Mouse (Mus musculus) stomach, postnatal 0 days (tissue): Measurements from ENCODE around the gene Il9r. TPM values are rescaled to one million over a fixed set of nuclear protein-coding genes. Genes with fewer than 3 reads are reported as not detected.

Experiments used
- ATAC-seq: fragments of 200-750 bp; cut with Nextera tagmentation; 2 replicates; pipeline ENCODE4 v1.8.0; 2017; ENCODE audit not compliant: low FRiP score, low TSS enrichment
- DNase-seq: peaks from one replicate; pipeline ENCODE4 v3.0.0-alpha.2; 2016; ENCODE audit warnings: low spot score
- H3K27ac ChIP-seq: fragments of 300-500 bp; sonication (generic); replicated peaks from 2 replicates; pipeline ENCODE4 v1.5.1; 2014; ENCODE audit warnings: mild to moderate bottlenecking, control low read depth
- H3K27me3 ChIP-seq: fragments of 300-500 bp; sonication (generic); 2 replicates; pipeline ENCODE4 v1.6.1; 2014; ENCODE audit warnings: low read length; ENCODE audit not compliant: control insufficient read depth, insufficient read depth
- H3K36me3 ChIP-seq: fragments of 300-500 bp; sonication (generic); 2 replicates; pipeline ENCODE4 v1.6.1; 2014; ENCODE audit warnings: low read length, mixed read lengths; ENCODE audit not compliant: control insufficient read depth, insufficient read depth
- H3K4me1 ChIP-seq: fragments of 300-500 bp; sonication (generic); replicated peaks from 2 replicates; pipeline ENCODE4 v1.6.1; 2014; ENCODE audit warnings: antibody characterized with exemption; ENCODE audit not compliant: control insufficient read depth, insufficient read depth
- H3K4me2 ChIP-seq: fragments of 300-500 bp; sonication (generic); replicated peaks from 2 replicates; pipeline ENCODE4 v1.6.1; 2014; ENCODE audit warnings: low read depth, mild to moderate bottlenecking, control low read depth, moderate library complexity
- H3K4me3 ChIP-seq: fragments of 300-500 bp; sonication (generic); 2 replicates; pipeline ENCODE4 v1.5.1; 2014; ENCODE audit warnings: low read depth, low read length, control low read depth
- H3K9ac ChIP-seq: fragments of 300-500 bp; sonication (generic); 2 replicates; pipeline ENCODE4 v1.6.1; 2014; ENCODE audit warnings: mild to moderate bottlenecking, low read length, control low read depth, mixed read lengths
- H3K9me3 ChIP-seq: fragments of 300-500 bp; sonication (generic); 2 replicates; pipeline ENCODE4 v1.6.1; 2016; ENCODE audit warnings: low read length; ENCODE audit not compliant: control insufficient read depth
- CTCF ChIP-seq: IDR thresholded peaks from 2 replicates; pipeline ENCODE4 v1.5.1; 2016; ENCODE audit warnings: antibody characterized with exemption, low read depth, mild to moderate bottlenecking, moderate library complexity
- EP300 ChIP-seq: optimal IDR thresholded peaks from 2 replicates; pipeline ENCODE3; 2016; ENCODE audit warnings: antibody characterized with exemption
- WGBS: fragments of 180-500 bp; shearing (Covaris S2); extraction: QIAGEN DNeasy Blood & Tissue Kit; methylation state at CpG from one replicate; pipeline ENCODE4 v1.1.7; 2014; 5-methylcytosine and 5-hydroxymethylcytosine counted together
- polyA plus RNA-seq: library from polyadenylated mRNA; unstranded; fragments of >200 nt; fragmentation: Nextera tagmentation; extraction: Ambion mirVana; gene quantifications from 2 replicates; pipeline ENCODE4 v1.2.1, GENCODE M21; 2015

Gene Il9r
- polyA plus RNA-seq = 0.02 TPM in 1 of 2 replicates, not detected in the other

- no peak within 1 kb of the TSS for H3K4me3 ChIP-seq
- H3K4me1 ChIP-seq = no peaks in the 10 kb centered on the region
- H3K36me3 ChIP-seq = no peaks in the 10 kb centered on the region
- 63% methylated on average over 10 of the region's 10 CpGs for WGBS
- ATAC-seq (no peak), DNase-seq (no peak)
- TF ChIP-seq EP300 = no peak
- no peak for TF ChIP-seq CTCF
- H3K9ac ChIP-seq = no peak within 1 kb of the TSS
- no peaks in the 10 kb centered on the region for H3K9me3 ChIP-seq
- H3K4me2 ChIP-seq = no peak within 1 kb of the TSS
- H3K27ac ChIP-seq = no peak within 1 kb of the TSS
- no peaks in the 10 kb centered on the region for H3K27me3 ChIP-seq
Measured at GRCm38 (mm10) chr11:32200075-32200601, at the start of gene Il9r. Il9r (minus strand) TSS chr11:32200279.

- WGBS = 72% methylated on average over 3 of the region's 3 CpGs
Measured at GRCm38 (mm10) chr11:32248350-32248749, 48.3 kb upstream of the Il9r start.

GRCm38 (mm10) chr11:32247068-32247467, 47.0 kb upstream of the Il9r start:
- DNase-seq = no peak
- no peak overlapping the region for H3K9ac ChIP-seq
- ATAC-seq = no peak

More at GRCm38 (mm10) chr11:32248350-32248749, 48.3 kb upstream of the Il9r start:
- TF ChIP-seq EP300 = no peak
- no peak for TF ChIP-seq CTCF
- Histone ChIP-seq H3K4me2 (no peak overlapping the region), H3K9me3 (no peaks in the 10 kb centered on the region), H3K27me3 (no peaks in the 10 kb centered on the region), H3K36me3 (peaks cover 13% of the 10 kb centered on the region), H3K4me3 (no peak overlapping the region), H3K9ac (no peak overlapping the region), H3K4me1 (no peaks in the 10 kb centered on the region; the same call in 1 of the 2 replicates), H3K27ac (no peak overlapping the region)
- no peak for ATAC-seq
- no peak for DNase-seq

GRCm38 (mm10) chr11:32245614-32246013, 45.5 kb upstream of the Il9r start:
- ATAC-seq = peak; percentile 77
- TF ChIP-seq CTCF = no peak
- H3K27me3 ChIP-seq = no peaks in the 10 kb centered on the region
- H3K9ac ChIP-seq = no peak overlapping the region
- H3K9me3 ChIP-seq = no peaks in the 10 kb centered on the region
- no peak overlapping the region for H3K4me3 ChIP-seq
- WGBS = 88% methylated on average over 6 of the region's 6 CpGs
- peaks cover 13% of the 10 kb centered on the region for H3K36me3 ChIP-seq
- no peak for DNase-seq
- no peak overlapping the region for H3K4me2 ChIP-seq
- no peak overlapping the region for H3K27ac ChIP-seq
- H3K4me1 ChIP-seq = no peaks in the 10 kb centered on the region

More at GRCm38 (mm10) chr11:32247068-32247467, 47.0 kb upstream of the Il9r start:
- H3K4me2 ChIP-seq = no peak overlapping the region
- no peak overlapping the region for H3K4me3 ChIP-seq
- TF ChIP-seq CTCF (peak; percentile 52), EP300 (no peak)
- H3K36me3 ChIP-seq = peaks cover 13% of the 10 kb centered on the region
- no peaks in the 10 kb centered on the region for H3K27me3 ChIP-seq
- H3K4me1 ChIP-seq = no peaks in the 10 kb centered on the region; the same call in 1 of the 2 replicates
- no peaks in the 10 kb centered on the region for H3K9me3 ChIP-seq
- H3K27ac ChIP-seq = no peak overlapping the region

- peaks cover 13% of the 10 kb centered on the region for H3K36me3 ChIP-seq
- no peak overlapping the region for H3K4me2 ChIP-seq
- H3K9ac ChIP-seq = no peak overlapping the region
- ATAC-seq (no peak), DNase-seq (no peak)
- no peaks in the 10 kb centered on the region for H3K27me3 ChIP-seq
- H3K4me1 ChIP-seq = no peaks in the 10 kb centered on the region
- no peak for TF ChIP-seq CTCF
- no peak for TF ChIP-seq EP300
- WGBS = 85% methylated on average over 1 of the region's 1 CpGs
- H3K27ac ChIP-seq = no peak overlapping the region
- H3K9me3 ChIP-seq = no peaks in the 10 kb centered on the region
- H3K4me3 ChIP-seq = no peak overlapping the region
Measured at GRCm38 (mm10) chr11:32244617-32245016, 44.5 kb upstream of the Il9r start.

GRCm38 (mm10) chr11:32244064-32244463, 44.0 kb upstream of the Il9r start:
- 58% methylated on average over 3 of the region's 3 CpGs for WGBS
- Histone ChIP-seq H3K4me1 (no peaks in the 10 kb centered on the region), H3K27ac (peak overlapping the region; percentile 8; the same call in 1 of the 2 replicates), H3K4me2 (no peak overlapping the region), H3K9me3 (no peaks in the 10 kb centered on the region), H3K9ac (no peak overlapping the region), H3K36me3 (peaks cover 13% of the 10 kb centered on the region), H3K4me3 (no peak overlapping the region), H3K27me3 (no peaks in the 10 kb centered on the region)
- DNase-seq (no peak), ATAC-seq (no peak)
- TF ChIP-seq CTCF = no peak
- TF ChIP-seq EP300 = no peak
